Mouse (Mus musculus): Measurements from ENCODE around the gene Snd1. TPM values are rescaled to one million over a fixed set of nuclear protein-coding genes. Genes with fewer than 3 reads are reported as not detected.

Gene Snd1
- polyA plus RNA-seq, 1 experiment from 2014 or later: 34.9 TPM

- no peak for DNase-seq
- ATAC-seq: peak; percentile 88
- 0 out of 2 replicates have a peak overlapping the region, but pooled peaks have one; percentile 12 for H3K27ac ChIP-seq (ENCODE audit: low read depth)
- TF ChIP-seq CTCF (IDR thresholded peaks at IDR 0.05; ENCODE audit: low read depth) (no peak), EP300 (IDR thresholded peaks at IDR 0.05; ENCODE audit: low read depth) (no peak)
- 38% methylated on average over 1 of the region's 1 CpGs for WGBS (ENCODE audit: insufficient replicate concordance)
- no peak overlapping the region for H3K4me3 ChIP-seq (ENCODE audit: low read depth, low read length)
- no peaks in the 10 kb centered on the region for H3K27me3 ChIP-seq (ENCODE audit: insufficient read depth, low read length)
- H3K4me1 ChIP-seq (ENCODE audit: insufficient read depth): peaks cover 20% of the 10 kb centered on the region
- no peak overlapping the region for H3K9ac ChIP-seq (replicated peaks)
- H3K36me3 ChIP-seq (replicated peaks; ENCODE audit: insufficient read depth, low read length): no peaks in the 10 kb centered on the region
- H3K4me2 ChIP-seq (ENCODE audit: low read depth, low read length): no peak overlapping the region
- no peaks in the 10 kb centered on the region for H3K9me3 ChIP-seq (ENCODE audit: low read length)
Observed at GRCm38 (mm10) chr6:28635092-28635491, 160.2 kb downstream of the Snd1 start.

DNA sequence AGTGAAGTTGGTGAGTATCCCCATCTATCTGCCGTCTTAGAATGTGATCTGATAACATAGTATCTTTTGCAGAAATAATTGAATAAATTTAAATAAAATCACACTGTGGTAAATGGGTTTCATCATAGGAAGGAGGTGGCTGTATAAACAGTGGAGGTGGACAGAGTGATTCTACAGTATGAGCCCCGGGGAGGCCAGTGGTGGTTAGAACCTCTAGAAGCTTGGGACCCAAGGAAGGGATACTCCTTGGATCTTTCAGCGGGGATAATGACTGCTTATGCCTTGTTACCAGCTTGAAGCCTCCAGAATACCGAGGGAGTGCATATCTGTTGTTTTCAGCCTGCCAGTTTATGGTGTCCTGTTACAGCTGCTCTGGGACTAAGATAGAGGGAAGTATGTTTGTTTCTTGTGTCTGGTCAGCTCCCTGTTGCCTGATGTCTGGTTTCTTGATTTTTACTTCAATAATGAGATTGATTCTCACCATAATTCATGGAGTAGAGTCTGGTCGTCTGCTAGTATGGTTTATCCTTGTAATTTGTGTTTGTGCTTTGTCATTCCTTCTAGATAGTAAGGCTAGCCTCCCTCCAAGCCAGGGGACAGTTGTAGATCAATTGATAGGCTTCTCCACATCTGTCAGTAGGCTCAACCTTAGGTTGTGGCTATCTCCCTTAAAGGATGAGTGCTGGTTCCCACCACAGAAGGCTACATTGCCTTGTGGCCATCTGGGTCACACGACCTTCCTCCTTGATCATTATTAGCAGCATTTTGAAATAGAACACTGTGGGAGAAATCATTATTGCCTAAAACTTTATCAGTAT lies 160.8 kb downstream of the Snd1 start:
- no peak overlapping the region for H3K9ac ChIP-seq (replicated peaks)
- no peak for DNase-seq
- no peaks in the 10 kb centered on the region for H3K9me3 ChIP-seq (ENCODE audit: low read length)
- WGBS (ENCODE audit: insufficient replicate concordance): 59% methylated on average over 6 of the region's 6 CpGs
- no peak overlapping the region for H3K4me2 ChIP-seq (ENCODE audit: low read depth, low read length)
- 0 out of 2 replicates have a peak overlapping the region, but pooled peaks have one; percentile 12 for H3K27ac ChIP-seq (ENCODE audit: low read depth)
- ATAC-seq: peak; percentile 55
- H3K27me3 ChIP-seq (ENCODE audit: insufficient read depth, low read length): no peaks in the 10 kb centered on the region
- TF ChIP-seq EP300 (IDR thresholded peaks at IDR 0.05; ENCODE audit: low read depth): no peak
- no peak for TF ChIP-seq CTCF (IDR thresholded peaks at IDR 0.05; ENCODE audit: low read depth)
- peaks cover 20% of the 10 kb centered on the region for H3K4me1 ChIP-seq (ENCODE audit: insufficient read depth)
- H3K36me3 ChIP-seq (replicated peaks; ENCODE audit: insufficient read depth, low read length): no peaks in the 10 kb centered on the region
- no peak overlapping the region for H3K4me3 ChIP-seq (ENCODE audit: low read depth, low read length)

- TF ChIP-seq CTCF (IDR thresholded peaks at IDR 0.05; ENCODE audit: low read depth) (no peak), EP300 (IDR thresholded peaks at IDR 0.05; ENCODE audit: low read depth) (no peak)
- Histone ChIP-seq H3K4me3 (ENCODE audit: low read depth, low read length) (no peak overlapping the region), H3K4me1 (ENCODE audit: insufficient read depth) (peaks cover 8% of the 10 kb centered on the region), H3K36me3 (replicated peaks; ENCODE audit: insufficient read depth, low read length) (no peaks in the 10 kb centered on the region), H3K27me3 (ENCODE audit: insufficient read depth, low read length) (no peaks in the 10 kb centered on the region), H3K9me3 (ENCODE audit: low read length) (no peaks in the 10 kb centered on the region), H3K27ac (ENCODE audit: low read depth) (no peak overlapping the region), H3K9ac (replicated peaks) (no peak overlapping the region), H3K4me2 (ENCODE audit: low read depth, low read length) (no peak overlapping the region)
- WGBS (ENCODE audit: insufficient replicate concordance): 89% methylated on average over 5 of the region's 5 CpGs
- ATAC-seq (no peak), DNase-seq (no peak)
Observed at GRCm38 (mm10) chr6:28640088-28640487, 165.1 kb downstream of the Snd1 start.

DNA sequence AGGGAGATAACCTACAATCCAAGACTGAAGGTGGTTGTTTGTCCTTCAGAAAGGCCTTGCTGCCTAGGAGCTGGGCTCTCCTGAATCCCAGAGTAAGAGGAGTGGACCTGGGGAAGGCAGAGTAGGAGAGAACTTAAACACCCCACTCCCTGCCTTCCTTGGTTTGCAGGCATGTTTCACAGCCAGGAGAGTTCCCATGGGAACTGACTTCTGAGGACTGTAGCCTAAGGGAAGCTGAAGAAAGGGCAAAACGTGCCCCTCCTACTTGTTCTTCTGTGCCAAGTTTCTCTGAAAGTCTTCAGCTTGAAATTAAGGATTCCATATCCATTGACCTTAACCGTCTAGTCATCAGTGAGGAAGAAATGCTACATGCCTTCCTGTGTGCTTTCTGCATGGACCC lies 168.0 kb downstream of the Snd1 start:
- H3K27ac ChIP-seq (ENCODE audit: low read depth): no peak overlapping the region
- ATAC-seq (no peak), DNase-seq (no peak)
- H3K27me3 ChIP-seq (ENCODE audit: insufficient read depth, low read length): no peaks in the 10 kb centered on the region
- H3K4me3 ChIP-seq (ENCODE audit: low read depth, low read length): no peak overlapping the region
- no peak overlapping the region for H3K9ac ChIP-seq (replicated peaks)
- H3K4me1 ChIP-seq (ENCODE audit: insufficient read depth): no peaks in the 10 kb centered on the region
- H3K9me3 ChIP-seq (ENCODE audit: low read length): no peaks in the 10 kb centered on the region
- H3K36me3 ChIP-seq (replicated peaks; ENCODE audit: insufficient read depth, low read length): no peaks in the 10 kb centered on the region
- H3K4me2 ChIP-seq (ENCODE audit: low read depth, low read length): no peak overlapping the region
- WGBS (ENCODE audit: insufficient replicate concordance): 66% methylated on average over 2 of the region's 2 CpGs
- TF ChIP-seq EP300 (IDR thresholded peaks at IDR 0.05; ENCODE audit: low read depth) (no peak), CTCF (IDR thresholded peaks at IDR 0.05; ENCODE audit: low read depth) (no peak)

- DNase-seq: no peak
- no peak overlapping the region for H3K4me2 ChIP-seq (ENCODE audit: low read depth, low read length)
- no peaks in the 10 kb centered on the region for H3K36me3 ChIP-seq (replicated peaks; ENCODE audit: insufficient read depth, low read length)
- TF ChIP-seq CTCF (IDR thresholded peaks at IDR 0.05; ENCODE audit: low read depth): no peak
- TF ChIP-seq EP300 (IDR thresholded peaks at IDR 0.05; ENCODE audit: low read depth): no peak
- no peak overlapping the region for H3K27ac ChIP-seq (ENCODE audit: low read depth)
- no peaks in the 10 kb centered on the region for H3K27me3 ChIP-seq (ENCODE audit: insufficient read depth, low read length)
- H3K4me3 ChIP-seq (ENCODE audit: low read depth, low read length): no peak overlapping the region
- no peaks in the 10 kb centered on the region for H3K9me3 ChIP-seq (ENCODE audit: low read length)
- H3K4me1 ChIP-seq (ENCODE audit: insufficient read depth): no peaks in the 10 kb centered on the region
- ATAC-seq: no peak
- H3K9ac ChIP-seq (replicated peaks): no peak overlapping the region
Observed at GRCm38 (mm10) chr6:28645231-28645630, 170.3 kb downstream of the Snd1 start.

DNA sequence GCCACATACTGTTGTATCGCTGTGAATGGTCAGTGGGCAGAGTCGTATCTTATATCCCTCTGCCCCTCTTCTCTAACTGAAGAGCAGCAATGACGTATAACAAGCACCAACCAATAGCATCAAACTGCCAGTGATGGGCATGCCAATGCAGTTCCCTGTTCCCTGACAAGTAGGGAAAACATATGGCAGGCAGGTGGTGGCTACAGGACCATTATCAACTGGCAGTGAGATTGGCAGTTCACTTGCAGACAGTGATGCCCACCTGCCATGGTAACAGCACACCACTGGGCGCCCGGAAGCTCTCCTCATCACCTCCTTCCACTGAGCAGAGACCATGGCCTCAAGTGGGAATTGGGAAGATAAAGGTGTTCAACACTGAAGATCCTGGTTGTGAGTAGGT lies 181.6 kb downstream of the Snd1 start:
- WGBS (ENCODE audit: insufficient replicate concordance): 86% methylated on average over 5 of the region's 5 CpGs
- Histone ChIP-seq H3K27me3 (ENCODE audit: insufficient read depth, low read length) (no peaks in the 10 kb centered on the region), H3K9me3 (ENCODE audit: low read length) (no peaks in the 10 kb centered on the region), H3K9ac (replicated peaks) (no peak overlapping the region), H3K4me3 (ENCODE audit: low read depth, low read length) (no peak overlapping the region), H3K27ac (ENCODE audit: low read depth) (no peak overlapping the region), H3K36me3 (replicated peaks; ENCODE audit: insufficient read depth, low read length) (no peaks in the 10 kb centered on the region), H3K4me1 (ENCODE audit: insufficient read depth) (no peaks in the 10 kb centered on the region), H3K4me2 (ENCODE audit: low read depth, low read length) (no peak overlapping the region)
- no peak for TF ChIP-seq CTCF (IDR thresholded peaks at IDR 0.05; ENCODE audit: low read depth)
- no peak for TF ChIP-seq EP300 (IDR thresholded peaks at IDR 0.05; ENCODE audit: low read depth)
- ATAC-seq: no peak
- no peak for DNase-seq

All from liver, postnatal 0 days (tissue).